Mouse (Mus musculus) lung, postnatal 36 days (tissue): ENCODE results near the gene Gnaz.

Experiments used
- DNase-seq: peaks from one replicate; pipeline ENCODE4 v3.0.0; 2022; ENCODE audit warnings: mixed read lengths

Gnaz gene

DNA sequence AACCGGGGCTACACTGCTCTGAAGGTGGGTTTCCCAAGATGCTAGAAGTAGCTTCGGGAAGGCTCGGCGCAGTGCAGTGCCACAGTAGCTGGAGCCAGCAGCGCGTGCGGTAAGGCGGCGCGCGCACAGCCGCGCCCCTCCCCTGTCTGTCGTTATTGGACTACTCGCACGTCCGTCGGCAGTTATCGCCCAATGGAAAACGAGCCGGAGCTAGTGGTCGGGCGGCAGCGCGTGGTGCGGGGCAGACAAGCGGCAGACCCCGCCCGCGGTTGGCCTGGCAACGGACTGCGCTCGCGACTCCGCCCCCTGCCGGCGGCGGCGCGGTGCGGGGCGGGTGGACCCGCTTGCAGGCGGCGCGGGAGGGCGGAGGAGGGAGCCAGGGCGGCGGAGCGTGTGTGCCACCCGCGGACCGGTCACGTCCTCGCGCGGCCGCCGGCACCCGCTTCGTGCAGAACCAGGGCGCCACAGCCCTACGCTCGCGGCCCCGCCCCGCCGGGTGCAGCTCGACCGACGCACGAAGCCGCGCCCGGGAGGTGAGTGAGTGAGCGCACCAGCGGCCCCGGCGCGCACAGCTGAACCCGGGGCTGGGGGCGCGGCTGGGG is at the start of gene Gnaz:
TSS of gene Gnaz (plus strand) at position 328 of the 602 bp plus-strand sequence.
- peak; percentile 97 for DNase-seq

DNA sequence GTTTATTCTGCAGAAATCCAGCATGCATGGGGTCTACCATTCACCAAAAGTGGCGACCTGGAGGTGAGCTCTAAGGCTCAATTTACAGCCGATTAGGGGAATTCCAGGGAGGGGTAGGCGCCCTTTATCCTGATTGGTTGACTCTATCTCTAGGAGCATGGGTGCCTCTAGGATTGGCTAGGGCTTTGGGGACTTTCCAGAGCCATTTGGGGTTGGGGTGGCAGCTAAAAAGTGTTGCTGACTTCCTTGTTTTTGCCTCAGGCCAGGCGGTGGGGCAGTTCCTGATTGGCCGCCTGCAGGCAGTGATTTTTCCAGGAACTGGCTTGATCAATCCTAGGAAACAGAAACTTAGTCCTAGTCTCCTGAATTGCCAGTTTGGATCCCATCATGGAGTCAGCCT is 47.7 kb upstream of the Gnaz start:
- DNase-seq: no peak

DNA sequence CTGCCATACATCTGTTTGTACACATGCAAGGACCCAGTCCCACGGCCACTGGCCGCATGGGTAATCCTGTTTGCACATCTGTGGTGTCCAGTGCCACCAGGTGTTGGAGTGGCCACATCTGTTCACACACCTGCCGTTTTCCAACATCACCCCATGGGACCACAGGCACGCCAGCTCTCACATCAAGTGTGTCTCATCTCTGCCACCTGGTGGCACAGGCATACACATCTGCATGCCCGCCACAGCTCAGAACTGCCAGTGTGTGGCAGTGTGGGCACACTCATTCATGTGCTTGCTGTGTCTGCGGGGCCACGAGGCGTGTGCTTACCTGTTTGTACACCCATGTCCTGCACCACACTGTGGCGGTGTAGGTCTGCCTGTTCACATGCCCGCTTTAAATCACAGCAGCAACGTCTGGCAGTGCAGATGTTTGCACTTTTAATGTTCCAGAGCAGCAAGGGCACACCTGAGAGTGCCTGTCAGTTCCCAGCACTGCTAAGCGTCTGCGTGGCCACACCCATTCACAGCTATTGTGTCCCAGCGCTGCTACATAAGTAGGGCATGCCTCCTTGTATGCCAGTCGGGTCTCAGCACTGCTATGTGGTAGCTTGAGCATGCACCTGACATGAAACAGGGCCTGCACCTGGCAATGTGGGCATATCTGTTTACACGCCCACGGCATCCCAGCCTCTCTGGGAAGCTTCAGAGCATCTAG is 46.0 kb upstream of the Gnaz start:
- DNase-seq: peak; percentile 76

DNA sequence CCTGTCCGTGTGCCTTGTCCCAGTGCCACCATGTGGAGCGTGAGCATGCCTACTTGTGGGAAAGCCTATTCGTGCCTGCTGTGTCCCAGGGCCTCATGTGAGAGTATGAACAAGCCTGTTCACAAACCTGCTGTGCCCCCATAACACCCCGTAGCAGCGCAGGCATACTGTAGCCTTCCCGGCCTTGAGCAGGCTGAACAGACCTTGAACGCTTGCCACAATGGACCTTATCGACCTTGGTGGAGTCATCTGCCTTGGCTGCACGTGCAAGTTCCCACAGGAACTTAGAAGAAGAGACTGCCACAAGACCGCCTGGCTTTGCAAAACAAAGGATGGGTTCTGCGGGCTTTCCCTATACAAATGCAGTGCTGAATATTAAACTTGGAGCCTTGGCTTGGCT is 45.4 kb upstream of the Gnaz start:
- DNase-seq: no peak

DNA sequence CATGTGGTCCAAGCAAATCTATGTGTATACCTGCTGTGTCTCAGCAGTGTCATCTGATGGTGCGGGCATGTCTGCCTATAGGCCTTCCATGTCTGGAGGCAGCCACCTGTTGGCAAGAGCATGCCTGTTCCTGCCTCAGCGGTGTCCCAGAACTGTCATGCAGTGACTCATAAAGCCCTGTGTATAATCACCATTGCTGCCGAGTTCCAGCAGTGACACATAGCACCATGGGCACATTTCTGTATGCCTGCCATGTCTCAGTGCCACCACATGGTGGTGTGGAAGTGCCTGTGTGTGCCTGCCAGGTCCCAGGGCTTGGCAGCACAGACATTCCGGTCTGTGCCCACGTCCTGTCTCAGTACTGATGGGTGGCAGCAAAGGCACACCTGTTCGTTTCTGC is 44.2 kb upstream of the Gnaz start:
- DNase-seq: peak; percentile 33

DNA sequence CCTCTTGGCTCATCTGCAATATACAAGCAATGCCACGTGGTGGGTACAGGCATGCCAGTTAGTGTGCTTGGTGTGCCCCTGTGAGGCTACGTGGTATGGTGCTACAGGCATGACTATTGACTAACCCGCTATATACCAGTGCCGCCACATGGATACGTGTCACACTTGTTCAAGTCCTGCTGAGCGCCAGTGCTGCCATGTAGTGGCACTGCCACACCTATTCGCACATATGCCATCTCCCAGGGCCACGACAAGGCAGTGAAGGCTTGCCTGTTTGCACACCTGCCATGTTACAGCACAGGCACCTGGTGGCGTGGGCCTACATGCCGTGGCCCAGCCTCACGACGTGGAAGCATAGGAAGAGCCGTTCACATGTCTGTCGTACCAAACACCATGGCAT is 42.7 kb upstream of the Gnaz start:
- DNase-seq: no peak

DNA sequence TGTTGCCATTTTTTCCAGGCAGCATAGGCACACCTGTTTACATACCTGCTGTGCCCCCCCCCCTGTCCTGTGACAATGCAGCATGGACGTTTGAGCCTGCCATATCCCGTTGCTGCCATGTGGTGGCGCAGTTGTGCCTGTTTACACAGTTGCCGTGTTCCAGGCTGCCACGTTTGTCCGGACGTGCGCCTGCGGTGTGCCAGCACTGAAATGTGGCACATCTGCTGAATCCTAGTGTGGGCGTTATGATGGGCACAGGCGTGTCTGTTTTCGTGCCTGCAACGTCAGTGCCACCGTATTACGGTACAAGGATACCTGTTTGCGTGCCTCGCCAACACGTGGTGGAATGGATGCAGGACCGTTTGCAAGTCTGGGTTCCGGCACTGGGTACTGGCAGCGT is 41.7 kb upstream of the Gnaz start:
- peak; percentile 64 for DNase-seq

DNA sequence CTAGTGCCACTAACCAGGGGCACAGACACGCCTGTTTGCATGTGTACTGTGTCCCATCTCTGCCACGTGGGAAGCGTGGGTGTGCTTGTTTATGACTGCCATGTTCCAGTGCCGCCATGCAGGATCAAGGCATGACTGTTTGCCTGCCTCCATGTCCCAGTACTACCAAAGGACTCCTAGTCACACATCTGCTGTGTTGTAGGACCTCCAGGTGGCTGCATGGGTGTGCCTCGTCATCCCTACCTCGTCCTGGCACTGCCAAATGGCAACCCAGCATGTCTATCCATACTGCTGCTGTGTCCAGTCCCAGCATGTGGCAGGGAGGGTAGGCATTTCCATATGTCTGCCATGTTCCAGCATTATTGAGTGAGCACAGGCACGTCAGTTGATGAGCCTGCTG is 38.7 kb upstream of the Gnaz start:
- no peak for DNase-seq

DNA sequence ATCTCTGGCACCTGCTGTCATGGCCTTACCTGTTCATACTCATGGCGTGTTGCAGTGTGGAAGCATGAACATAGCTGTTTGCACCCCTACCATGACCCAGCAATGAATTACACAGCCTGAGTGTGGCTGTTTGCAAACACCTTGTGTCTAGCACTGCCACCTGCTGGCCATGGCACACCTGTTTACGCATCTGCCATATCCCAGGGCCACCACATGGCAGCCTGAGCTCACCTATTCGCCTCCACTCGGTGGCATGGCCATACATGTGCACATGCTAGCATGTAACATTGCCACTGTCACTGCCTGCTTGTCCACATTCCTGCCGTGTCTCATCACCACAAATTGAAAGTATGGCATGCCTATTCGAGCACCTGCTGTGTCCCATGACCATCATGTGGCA is 37.4 kb upstream of the Gnaz start:
- peak; percentile 40 for DNase-seq

DNA sequence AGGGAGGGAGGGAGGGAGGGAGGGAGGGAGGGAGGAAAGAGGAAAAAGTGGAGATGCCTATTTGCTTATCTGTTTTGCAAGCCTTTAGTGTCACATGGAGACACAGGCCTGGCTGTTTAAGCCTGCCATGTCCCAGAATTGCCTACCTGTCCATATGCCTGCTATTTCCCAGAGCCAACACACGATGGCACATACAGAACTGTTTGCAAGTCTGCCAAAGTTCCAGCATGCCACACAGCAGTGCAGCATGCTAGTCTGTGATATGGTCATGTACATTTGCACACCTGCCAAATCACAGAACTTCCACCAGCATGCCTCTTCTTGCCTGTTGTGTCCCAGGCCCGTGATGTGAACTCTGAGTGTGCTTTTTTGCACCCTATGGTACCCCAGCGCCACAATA is 36.4 kb upstream of the Gnaz start:
- DNase-seq: no peak

DNA sequence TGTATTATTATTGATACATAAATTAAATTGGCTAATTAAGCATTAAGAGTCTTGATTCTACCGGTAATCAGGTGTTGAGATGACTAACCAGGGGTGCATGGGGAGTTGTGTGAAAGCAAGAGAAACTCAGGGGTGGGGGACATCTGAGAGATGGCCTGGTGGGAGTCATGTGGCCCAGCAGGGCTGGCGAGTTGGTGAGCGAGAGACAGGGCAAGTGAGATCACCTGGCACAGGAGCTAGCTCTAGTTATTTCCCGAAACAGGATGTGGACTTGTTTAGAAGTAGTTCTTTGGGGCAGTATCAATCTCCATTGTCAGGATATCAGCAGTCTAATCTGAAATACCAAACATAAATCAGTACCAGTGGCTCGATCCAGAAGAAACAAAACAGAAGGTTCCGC is 35.3 kb upstream of the Gnaz start:
- DNase-seq: no peak

DNA sequence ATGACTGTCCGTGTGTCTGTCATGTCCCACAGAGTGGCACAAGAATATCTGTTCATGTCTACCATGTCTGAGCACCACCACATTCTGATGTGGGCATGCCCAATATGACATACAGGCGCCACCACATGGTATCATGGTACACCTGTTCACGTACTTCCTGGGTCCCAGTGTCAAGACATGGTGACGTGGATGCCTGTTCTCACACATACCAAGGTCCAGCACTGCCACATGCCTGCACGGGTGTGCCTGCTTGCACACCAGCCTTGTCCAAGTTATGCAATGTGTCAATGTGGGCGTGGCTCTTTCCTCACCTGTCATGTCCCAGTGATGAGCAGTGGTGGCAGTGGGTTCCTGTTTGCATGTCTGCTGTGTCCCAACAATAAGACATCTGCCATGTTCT is 34.5 kb upstream of the Gnaz start:
- no peak for DNase-seq

DNA sequence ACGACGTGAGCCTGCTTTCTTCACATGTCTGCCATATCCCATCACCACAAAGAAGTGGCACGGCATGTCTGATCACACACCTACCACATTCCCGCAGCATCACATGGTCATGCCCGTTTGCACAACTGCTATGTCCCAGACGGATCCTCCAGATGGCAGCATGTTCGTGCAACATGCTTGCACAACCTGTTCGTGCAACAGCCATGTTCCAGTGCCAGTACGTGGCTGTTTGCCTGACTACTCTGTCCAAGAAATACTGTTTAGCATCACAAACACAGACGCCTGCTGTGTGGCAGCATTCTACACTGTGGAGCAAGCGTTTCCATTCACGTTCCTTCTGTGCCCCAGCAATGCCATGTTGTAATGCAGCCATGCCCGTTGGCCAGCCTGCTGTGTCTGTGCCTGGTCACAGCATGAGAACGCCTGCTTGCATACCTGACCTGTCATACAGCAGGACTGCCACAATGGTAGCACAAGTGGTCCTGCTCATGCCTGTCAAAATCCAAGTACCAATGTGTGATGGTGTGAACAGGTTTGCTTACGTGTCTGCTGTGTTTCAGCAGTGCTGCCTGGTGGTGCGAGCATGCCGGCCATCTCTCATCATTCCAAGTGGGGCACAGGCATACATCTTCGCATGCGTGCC is 33.3 kb upstream of the Gnaz start:
- DNase-seq: no peak

DNA sequence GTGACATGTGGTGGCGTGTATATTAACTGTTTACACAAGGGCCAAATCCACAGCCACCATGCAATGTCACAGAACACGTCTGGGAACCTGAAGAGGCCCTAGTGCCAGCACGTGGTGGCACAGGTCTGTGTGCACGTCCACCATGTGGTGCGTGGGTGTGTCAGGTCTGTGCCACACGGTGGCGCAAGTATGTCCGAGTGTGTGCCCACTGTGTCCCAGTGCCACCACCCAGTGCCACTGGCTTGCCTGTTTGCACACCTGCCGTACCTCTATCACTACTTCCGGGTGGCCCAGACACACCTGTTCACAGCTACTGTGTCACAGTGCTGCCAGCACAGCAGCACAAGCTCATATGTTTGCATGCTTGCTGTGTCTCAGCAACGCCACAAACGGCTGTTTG is 32.5 kb upstream of the Gnaz start:
- no peak for DNase-seq

DNA sequence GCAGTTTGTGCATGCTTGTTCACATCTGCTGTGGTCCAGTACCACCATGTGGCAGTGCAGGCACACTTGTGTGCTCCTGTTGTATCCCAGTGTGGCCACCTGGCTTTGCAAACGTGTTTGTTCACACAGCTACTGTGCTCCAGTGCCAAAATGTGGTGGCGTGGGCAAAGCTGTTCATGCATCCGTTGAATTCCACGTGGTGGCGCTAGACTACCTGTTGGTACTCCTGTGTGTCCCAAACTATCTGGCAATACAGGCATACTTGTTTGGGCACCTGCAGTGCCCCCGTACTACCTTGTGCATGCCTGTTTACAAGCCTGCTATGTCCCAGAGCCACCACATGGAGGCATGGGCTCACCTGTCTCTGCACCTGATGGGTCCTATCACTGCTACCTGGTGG is 32.0 kb upstream of the Gnaz start:
- DNase-seq: peak; percentile 51

DNA sequence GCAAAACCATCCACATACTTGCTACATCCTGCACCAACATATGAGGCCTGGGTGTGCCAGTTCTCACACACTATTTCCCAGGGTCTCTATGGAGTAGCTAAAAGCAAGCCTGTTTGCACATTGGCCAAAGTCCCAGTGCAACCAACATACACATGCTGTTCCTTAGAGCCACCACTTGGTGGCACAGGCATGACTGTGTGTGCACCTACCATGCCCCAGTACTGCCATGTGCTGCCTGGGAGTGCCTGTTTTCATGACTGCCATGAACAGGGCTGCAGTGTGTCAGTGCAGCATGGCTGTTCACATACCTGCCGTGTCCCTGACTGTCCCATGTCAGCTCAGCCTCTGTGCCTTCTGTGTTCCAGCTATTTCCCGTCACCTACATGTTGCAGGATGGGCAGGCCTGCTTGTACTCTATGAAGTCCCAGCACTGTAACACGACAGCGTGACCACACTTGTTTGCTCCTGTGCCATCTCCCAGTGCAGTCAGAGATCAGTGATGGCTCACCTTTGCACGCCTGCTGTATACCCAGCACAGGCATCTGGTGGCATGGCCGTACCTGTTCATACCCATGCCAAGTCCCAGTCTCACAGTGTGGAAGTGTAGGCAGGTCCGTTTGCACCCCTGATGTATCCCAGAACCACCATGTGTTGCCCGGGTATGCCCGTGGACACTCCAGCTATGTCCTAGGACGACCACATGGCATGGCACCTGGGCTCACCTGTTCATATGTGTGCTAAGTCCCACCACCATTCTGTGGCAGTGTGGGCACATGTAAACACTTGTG is 29.8 kb upstream of the Gnaz start:
- peak; percentile 50 for DNase-seq

DNA sequence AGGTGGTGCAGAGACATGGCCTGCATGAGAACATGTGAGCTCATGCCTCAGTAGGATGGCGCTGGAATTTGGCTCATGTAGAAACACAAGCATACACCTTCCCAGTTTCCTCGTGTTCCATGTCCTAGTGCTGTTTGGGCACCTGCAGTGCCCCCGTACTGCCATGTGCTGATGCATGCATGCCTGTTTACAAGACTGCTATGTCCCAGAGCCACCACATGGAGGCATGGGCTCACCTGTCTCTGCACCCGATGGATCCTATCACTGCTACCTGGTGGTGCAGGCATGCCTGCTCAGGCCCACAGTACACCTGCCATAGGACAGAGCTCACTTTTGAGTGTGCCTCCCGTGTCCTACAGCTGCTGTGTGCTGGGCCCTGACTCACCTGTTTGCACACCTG is 28.6 kb upstream of the Gnaz start:
- no peak for DNase-seq

DNA sequence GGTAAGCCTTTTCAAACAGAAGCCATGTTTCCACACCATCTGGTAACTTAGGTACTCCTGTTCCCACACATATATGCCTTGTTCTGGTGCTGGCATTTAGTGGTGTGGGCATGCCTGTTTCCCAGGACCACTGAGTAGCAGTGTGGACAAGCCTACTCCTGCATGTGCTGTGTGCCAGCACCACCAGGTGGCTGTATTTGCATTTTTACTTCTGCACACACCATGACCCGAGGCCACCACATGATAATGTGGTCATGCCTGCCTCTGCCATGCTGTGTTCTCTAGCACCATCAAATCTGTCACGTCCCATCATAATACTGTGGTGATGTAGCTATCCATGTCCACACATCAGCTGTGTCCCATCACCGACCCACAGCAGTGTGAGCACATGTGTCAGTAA is 27.7 kb upstream of the Gnaz start:
- no peak for DNase-seq

DNA sequence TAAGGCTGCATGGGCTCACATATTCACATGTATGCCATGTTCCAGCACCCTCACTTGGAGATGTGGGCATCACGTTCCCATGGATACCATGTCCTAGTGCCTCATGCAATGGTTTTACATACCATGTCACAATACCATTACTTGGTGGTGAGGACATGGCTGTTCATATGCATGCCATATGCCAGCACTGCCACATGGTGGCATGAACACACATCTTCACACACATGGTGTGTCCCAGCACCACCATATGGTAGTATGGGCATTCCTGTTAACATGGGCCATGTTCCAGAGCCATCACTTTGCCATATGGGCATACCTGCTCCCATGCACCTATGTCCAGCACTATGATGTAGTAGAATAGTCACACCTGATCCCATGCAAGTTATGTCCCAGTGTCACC is 26.2 kb upstream of the Gnaz start:
- DNase-seq: no peak

DNA sequence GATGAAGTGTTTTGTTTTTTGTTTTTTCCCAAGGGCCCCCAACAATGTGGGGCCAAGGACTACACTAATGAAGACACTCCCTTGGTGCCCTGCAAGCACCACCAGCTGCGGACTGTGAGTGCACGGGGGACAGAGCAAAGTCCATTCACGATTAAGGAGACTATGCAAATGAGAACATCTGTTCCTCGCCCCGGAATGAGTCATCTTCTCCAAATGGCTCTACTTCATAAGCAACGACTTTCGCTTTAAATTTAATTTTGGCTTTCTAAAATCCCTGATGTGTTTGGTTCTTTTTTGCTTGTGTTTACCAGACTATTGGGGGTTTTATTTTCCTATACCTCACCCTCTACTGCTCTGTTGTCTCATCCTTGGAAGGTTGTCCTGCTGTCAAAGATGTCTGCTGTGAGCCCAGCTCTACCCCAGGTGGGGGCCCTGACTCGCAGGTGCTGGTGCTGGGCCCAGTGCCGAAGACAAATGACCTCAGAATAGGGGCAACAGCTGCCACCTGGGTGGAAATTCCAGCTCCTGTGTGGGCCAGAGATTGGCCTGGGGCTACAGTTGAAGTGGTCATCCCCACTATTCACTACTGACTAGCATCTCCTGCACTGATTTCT is 14.0 kb upstream of the Gnaz start:
- no peak for DNase-seq

DNA sequence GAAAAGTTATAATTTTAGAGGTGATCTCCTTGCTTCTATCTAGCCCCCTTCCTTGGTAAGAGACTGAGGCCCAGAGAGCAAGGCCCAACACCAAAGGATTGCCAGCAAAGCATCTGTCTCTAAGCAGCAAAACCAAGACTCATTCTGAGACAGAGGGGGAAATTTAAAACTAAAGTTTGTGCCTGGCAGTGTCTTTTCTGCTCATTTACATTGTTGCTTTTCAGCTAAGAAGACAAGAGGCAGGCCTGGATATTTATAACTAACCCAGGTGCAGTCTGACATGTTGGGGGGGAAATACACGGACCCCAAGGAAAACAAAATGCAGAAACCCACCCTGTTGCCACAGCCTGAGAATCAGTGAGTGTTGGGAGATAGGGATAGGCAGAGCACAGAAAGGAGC is 2.6 kb upstream of the Gnaz start:
- no peak for DNase-seq

DNA sequence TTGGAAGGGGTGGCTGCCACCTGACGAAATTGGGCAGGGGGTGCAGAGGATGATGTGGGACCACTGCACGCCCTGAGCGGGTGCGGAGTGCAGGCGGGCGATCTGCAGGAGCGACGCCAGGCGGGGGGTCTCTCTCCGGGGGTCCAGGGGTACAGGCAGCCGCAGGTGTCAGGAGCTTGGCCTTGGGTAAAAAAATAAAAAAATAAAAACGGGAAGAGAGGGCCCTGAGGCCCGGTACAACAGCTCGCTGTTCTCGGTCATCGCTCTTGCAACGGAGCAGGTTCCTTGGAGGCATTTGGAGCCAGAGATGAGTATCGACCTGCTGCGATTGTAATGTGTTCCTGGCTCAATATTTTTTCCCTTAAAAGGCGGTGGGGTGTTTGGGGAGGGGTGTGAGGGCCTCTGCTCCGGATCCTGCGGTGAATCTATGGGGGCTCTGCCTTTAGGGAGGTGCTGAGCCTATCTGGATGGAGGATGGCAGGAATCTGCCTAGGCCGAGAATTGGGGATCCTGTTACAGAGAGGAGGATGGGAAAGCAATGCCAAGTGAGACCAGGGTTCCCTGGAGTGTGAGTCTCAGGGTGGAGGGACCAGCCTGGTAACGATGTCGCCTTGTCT is 782 bp downstream of the Gnaz start:
- no peak for DNase-seq

DNA sequence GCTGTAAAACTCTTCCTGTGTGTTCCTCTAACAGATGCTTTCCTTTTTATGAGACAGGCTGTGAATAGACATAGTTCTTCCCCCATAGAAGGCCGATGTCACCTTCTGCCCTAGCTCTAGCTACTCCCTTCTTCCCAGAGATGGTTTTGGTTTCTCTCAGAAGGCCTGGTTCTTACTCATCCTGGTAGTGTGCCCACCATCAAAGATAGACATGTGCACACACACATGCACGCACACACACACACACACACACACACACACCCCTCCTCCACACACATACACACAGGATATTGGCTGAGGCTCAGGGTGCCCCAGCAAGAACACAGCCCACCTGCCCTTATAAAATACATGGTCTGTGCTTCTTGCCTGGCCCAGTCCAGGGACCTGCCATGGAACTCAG is 2.3 kb downstream of the Gnaz start:
- no peak for DNase-seq
